Mouse (Mus musculus): ENCODE measurements around the gene N4bp3.

The N4bp3 gene

DNA sequence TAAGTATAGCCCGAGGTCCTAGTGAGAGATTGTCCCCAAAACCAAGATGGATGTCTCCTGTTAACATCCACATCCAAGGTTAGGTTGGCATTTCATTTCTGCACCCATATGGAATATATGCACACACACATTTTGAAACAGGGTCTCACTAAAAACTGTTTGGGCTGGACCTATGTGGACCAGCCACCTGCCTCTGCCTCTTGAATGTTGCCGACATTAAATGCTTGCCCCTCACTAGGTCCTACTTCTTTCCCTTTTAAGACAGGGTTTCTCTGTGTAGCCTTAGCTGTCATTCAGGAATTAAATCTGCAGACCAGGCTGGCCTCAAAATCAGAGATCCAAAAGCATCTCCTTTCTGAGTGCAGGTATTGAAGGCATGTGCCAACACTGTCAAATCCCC lies 53.1 kb downstream of the N4bp3 start:
- DNase-seq (ENCODE audit: low spot score in 2 of 2): no peak

DNA sequence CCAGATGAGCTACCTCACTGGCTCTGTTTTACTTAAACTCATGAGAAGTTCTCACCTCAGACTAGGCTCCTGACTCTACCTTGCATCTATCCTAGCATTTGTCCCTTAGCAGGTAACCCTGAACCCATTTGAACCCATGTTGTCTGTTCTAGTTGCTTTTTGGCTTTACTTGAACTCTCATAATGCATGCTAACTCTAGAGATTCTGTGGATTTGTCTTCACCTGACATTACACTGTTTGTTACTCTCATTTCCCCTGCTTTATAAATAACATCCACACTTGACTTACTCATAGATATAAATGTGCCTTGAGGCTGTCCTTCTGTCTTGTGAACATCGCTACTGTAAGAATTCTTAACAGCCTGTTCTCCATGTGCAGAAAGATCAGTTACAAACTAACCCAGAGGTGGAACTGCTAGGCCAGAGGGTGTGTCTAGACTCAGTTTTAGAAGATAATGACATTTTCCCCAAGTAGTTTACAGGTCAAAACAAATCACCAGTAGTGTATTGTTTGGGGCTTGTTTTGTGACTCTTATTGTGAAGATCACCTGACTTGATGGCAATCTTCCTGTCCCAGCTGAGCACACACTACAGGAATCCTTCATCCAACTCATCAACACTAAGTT lies 55.1 kb downstream of the N4bp3 start:
- DNase-seq (ENCODE audit: low spot score in 2 of 2): no peak

DNA sequence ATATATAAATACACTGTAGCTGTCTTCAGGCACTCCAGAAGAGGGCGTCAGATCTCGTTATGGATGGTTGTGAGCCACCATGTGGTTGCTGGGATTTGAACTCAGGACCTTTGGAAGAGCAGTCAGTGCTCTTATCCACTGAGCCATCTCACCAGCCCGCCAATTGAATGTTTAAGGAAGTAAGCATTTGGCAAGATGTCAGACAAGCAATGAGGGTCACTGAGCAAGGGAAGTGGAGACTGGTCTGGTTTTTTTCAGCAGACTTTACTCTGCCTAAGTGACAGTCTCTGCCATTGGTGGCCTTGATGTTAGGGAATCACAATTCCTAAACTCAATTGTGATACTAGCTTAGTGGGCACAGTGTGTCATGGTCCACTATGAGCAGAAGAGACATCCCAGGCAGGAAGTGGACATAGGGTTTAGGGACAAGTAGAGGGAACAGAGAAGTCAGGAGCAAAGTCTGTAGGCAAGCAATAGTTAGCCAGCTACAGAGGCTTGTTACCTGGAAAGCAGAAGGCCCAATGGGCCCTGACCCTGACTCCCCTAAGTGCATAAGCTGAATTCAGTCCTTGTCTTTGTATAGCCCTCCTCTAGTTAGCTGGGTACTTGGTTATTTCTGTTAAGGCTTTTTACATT lies 55.8 kb downstream of the N4bp3 start:
- no peak for DNase-seq (ENCODE audit: low spot score in 2 of 2)

DNA sequence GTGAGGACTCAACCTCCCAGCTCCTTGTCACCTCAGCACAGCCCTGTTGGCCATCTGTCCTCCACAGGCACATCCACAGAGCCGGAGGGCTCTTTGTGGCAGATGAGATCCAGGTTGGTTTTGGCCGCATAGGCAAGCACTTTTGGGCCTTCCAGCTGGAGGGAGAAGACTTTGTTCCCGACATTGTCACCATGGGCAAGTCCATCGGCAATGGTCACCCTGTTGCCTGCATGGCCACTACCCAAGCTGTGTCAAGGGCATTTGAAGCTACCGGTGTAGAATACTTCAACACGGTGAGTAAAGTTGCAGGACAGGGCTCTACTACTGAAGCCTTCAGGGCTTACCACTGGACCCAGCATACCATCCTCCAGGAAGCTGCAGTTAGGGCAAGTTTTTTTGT lies 56.8 kb downstream of the N4bp3 start:
- DNase-seq (ENCODE audit: low spot score in 2 of 2): no peak

DNA sequence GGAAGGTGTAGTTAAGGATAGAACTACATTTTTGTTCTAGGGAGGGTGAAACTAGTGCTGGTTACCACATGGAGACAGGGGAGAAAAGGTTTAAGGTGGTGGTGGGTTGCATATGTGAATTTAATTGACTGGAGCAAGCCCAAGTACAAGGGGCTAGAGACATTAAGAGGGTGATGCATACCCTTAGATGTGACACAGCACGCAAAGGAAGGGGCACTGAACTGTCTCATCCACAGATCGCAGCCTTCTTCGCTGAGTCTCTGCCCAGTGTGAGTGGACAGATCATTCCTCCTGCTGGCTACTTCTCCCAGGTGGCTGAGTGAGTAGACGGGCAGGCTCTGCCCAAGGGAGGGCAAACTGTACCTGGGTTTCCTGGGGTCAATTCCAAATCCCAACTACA lies 57.3 kb downstream of the N4bp3 start:
- DNase-seq (ENCODE audit: low spot score in 2 of 2): no peak

All from spleen, postnatal 14 days (tissue).